Mouse (Mus musculus) heart, adult 9 months (tissue): ENCODE results near the gene Myoz1.
"Not testable (repeated sequence)": the region's sequence is repeated elsewhere in the genome, so short reads cannot be mapped to it uniquely, and the experiment has no call there.

ENCODE experiments used
- DNase-seq, 2 experiments: peaks; one replicate each; pipeline ENCODE4 v3.0.0; 2022; ENCODE audit warnings: low spot score in 2 of 2

Gene Myoz1

DNA sequence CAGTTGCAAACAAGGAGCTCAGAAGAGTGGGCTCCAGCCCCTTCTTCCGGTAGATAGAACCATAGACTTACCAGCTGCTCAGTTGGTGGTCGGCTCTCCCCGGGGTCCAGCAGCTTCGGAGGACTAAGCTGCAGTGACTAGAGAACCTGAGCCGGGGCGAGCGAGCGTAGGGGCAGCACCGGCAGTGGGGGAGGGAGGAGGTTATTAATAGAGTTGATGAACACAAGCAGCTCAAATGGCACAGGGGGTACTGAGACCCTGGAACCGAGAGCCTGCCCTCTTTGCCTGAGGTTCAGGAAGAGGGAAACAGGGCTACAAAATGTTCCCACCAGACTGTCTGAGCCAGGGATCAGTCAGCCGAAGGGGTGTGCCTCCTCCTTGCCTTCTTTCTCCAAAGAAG is at the start of gene Myoz1:
TSS of gene Myoz1 (minus strand) at position 180 of the 400 bp plus-strand sequence.
- no peak for DNase-seq

DNA sequence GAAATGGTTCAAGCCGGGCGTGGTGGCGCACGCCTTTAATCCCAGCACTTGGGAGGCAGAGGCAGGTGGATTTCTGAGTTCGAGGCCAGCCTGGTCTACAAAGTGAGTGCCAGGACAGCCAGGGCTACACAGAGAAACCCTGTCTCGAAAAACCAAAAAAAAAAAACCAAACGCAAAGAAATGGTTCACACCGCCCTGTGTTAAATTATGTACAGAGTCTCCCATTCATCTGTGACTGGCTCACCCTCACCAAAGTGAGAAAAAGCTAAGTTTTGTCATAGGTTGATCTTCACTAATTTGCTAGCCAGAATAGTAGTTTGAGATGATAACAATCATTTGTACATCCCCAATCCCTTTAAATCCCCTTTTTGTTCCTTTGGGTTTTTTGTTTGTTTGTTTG is 47.1 kb upstream of the Myoz1 start:
- DNase-seq = not testable (repeated sequence)

DNA sequence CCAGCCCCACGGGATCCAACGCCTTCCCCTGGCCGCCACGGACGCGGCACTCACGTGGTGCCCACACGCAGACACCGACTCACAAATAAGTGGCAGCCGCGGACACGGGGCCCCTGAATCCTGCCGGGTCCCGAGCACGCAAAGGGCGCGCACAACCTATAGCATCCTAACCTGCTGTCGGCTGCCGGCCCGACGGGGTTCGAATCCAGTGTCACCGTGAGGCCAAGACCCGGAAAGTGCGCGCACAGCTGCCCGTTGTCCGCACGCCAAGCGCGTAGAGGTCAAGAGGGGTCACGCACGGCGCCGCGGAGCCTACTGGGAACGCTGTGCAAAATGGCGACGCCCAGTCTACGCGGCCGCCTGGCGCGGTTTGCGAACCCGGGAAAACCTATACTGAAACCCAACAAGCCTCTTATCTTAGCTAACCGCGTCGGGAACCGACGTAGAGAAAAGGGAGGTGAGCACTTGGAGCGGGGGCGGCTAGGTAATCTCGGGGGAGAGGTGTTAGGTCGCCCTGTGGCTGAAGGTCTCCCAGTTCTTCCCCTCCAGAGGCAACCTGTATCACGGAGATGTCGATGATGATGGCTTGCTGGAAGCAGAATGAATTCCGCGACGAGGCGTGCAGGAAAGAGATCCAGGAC is 46.5 kb upstream of the Myoz1 start, which contains the start of gene Chchd1:
TSS of gene Chchd1 (plus strand) at position 266 of the 641 bp plus-strand sequence.
- DNase-seq = peak; percentile 84 to 90

DNA sequence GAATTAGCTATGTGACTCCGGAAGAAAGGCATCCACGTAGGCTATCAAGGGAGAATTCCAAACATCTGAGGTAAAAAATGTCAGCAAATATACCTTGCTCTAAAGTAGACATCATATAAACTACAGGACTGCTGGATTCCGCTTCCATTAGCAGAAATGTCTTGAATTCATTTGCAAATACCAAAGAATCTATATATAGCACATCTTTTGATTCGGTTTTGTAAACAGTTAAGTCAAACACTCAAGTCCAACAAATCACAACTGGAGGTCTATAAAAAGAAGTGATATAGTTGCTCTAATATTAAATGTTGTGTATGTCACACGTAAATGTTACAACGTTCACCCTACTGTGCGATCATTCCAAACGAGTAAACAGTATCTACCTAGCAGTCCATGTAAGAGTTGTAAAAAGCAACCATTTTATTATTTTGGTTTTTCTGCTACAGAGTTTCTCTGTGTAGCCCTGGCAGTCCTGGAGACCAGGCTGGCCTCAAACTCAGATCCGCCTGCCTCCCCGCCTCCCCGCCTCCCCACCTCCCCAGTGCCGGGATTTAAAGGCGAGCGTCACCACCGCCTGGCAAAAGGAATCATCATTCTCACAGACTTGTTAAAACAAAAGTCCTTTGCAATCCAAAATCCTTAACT is 45.9 kb upstream of the Myoz1 start:
- DNase-seq = no peak

DNA sequence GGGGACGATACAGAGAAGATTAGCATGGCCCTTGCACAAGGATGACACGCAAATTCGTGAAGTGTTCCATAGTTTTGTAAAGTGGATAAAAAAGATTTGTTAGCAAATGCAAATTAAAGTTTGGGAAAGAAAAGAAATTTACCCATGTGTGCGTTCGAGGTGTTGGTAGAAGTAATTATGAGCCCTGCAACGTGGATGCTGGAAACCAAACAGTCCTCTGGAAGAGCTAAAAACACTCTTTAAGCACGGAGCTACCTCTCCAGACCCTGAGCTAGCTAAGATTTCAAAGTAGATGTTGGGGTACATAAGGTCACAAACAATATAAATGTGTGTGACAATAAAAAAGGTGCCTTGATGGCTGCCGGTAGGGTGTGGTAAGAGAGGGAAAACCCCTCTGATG is 45.2 kb upstream of the Myoz1 start:
- DNase-seq = no peak

DNA sequence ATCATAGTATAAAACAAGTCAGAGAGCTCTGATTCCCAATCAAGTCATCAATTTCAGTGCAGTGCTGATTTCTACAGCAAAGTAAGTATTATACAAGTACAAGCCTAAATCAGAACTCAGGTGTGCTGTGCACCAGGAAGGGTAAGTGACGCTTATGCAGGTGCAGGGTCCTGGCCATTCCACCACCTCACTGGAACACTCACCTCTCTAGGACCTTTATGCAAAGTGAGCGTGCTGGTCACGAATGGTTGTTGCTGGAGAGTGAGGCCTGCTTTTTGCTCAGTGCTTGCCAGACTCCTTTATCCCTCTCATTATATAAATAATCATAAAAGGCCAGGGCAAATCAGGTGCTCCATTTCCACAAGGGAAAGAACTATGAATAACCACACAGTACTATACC is 44.0 kb upstream of the Myoz1 start:
- DNase-seq = no peak

DNA sequence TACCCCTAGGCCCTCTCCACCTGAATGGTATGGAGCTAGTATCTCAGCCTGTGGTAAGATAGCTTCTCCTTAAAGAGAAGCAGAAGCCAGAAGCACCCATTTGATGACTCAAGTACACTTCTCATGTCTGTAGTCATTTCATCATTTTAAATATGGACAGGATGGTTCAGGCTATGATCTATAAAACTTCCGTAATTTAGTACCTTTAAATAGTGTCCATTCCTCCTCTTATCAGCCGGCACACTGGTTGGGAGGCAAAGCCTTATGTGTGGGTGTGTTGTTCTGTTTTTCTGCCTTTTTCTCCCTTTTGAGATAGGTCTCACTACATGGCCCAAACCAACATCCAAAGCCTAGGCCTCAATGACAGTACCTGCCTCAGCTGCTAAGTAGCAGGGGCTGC is 42.2 kb upstream of the Myoz1 start:
- DNase-seq = no peak

DNA sequence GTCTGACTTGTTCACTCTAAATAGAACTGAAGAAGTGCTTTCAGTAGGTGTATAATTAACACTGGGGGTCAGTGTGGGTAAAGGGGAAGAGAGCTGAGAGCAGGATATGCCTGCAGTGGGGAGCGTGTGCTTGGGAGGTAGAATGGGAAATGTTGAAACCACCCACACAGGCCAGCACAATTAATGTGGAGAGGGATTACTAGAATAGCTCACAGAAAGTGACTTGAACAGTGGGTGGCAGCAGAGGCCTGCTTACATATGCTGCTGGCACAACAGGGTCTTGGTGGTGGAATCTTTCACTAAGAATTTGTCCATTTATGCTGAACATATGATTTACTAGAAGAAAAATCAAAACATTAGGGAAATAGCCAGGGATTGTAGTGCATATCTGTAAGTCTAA is 40.6 kb upstream of the Myoz1 start:
- DNase-seq = peak; percentile 43 to 50

DNA sequence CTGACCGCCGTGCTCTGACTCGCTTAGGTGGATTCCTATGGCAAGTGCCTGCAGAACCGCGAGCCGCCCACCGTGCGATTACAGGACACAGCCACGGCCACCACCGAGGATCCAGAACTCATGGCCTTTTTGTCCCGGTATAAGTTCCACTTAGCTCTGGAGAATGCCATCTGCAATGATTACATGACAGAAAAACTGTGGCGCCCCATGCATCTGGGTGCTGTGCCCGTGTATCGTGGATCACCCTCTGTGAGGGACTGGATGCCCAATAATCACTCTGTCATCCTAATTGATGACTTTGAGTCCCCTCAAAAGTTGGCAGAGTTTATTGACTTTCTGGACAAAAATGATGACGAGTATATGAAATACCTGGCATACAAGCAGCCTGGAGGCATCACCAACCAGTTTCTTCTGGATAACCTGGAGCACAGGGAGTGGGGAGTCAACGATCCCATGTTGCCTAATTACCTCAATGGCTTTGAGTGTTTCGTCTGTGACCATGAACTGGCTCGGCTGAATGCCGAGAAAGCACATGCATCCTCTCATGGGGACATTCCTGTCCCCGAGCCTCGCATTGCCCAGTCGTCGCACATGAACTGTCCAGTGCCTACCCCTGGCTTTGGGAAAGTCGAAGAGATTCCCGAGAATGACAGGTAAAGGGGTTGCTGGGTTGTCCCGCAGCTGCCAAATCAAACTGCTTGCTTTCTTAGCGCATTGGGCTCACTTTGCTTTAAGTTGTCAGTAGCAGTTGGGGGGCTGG is 39.6 kb upstream of the Myoz1 start:
- DNase-seq = peak; percentile 30 to 40

DNA sequence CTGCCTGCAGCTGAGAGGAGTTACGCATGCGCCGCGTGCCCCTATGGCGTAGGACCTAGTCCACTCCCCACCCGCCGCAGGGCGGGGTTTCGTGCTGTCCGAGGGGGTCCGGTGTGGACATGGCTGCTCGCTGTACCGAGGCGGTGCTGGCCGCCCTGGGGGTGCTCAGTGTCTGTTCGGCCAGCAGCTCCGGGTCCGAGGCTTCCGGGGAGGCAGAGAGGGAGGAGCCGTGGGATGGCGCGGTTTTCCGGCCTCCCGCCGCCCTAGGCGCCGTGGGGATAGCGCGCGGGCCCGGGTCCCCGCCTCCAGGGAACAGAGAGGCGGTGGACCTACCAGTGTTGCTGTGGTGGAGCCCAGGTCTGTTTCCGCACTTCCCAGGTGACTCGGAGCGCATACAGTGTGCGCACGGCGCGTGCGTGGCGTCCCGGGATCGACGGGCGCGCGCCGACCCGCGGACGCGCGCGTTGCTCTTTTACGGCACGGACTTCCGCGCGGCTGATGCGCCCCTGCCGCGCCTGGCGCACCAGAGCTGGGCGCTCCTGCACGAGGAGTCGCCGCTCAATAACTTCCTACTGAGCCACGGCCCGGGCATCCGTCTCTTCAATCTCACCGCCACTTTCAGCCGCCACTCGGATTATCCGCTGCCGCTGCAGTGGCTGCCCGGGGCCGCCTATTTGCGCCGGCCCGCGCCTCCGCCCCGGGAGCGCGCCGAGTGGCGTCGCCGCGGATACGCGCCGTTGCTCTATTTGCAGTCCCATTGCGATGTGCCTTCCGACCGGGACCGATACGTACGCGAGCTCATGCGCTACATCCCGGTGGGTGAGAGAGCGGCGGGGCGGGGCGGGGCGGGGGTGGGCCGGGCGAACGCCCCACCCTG is 38.8 kb upstream of the Myoz1 start, which contains the start of gene Fut11:
TSS of gene Fut11 (plus strand) at position 85 of the 877 bp plus-strand sequence.
- peak; percentile 88 to 90 for DNase-seq

DNA sequence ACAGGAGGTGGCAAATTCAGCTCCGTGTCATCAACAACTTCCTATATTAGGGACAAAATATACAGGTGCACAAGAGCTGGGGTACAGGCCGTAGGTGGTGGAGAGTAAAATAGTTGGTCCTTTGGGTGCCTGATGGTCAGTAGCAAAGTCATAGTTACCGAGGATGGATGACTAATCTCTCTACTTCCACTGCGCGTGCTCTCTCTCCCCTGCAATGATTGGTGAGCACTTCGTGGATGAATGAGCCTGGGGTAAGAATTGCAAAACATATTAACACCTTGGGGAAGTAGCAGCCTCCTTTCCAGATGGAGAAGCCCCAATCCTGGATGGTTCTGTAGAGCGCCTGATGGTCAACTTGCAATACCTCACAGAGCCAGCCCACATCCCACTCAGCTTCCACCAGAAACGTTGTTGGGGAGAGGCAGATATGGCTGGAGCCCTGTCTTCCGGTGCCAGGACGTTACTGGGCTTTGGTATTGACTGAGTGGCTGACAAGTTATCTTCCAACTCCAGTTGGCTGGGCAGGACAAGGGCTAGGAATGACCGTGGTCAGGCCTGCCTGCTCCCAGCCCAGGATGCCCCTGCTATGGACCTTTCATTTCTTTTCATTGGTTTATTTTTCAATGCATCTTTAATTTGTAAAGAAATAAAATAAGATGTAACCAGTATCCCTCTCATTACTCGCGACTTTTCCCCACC is 38.0 kb upstream of the Myoz1 start:
- DNase-seq = peak in 1 of 2 experiments; percentile 32

DNA sequence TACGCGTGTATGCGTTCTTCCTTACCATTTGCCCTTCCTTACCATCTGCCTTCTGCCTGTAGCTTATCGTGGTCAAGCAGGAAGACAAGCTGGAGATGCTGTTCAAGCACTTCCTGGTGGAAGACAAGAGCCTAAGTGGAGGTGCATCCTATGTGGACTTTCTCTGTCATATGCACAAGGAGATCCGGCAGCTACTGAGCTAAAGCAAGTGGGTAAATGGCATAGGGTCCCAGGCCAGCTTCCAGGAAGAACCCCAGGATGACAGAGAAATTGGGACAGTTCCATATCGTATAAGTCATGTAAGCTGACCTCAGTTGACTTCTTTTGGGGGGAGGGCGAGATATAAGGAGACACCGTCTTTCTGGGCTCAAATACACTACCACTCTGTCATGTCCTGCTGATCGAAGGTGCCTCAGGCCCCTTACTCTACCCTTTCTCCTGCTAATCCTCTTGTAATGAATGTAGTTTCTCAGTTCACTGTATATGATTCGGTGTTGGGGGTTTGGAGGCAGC is 37.3 kb upstream of the Myoz1 start:
- no peak for DNase-seq

DNA sequence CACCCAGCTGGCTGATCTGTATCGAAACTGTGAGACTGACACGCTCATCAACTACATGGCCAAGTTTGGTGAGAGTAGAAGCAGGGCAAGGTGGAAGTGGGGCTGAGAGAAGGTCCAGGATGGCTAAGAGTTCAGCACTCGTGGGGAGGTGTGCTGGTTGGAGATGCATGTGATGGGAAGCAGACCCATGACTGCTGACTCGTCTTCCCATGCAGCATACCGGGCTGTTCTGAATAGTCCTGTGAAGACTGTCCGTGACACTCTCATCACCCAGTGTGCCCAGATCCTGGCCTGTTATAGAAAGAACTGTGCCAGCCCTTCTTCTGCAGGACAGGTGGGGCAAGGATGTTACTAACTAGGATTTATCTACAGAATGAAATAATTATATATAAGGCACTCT is 35.4 kb upstream of the Myoz1 start:
- no peak for DNase-seq

DNA sequence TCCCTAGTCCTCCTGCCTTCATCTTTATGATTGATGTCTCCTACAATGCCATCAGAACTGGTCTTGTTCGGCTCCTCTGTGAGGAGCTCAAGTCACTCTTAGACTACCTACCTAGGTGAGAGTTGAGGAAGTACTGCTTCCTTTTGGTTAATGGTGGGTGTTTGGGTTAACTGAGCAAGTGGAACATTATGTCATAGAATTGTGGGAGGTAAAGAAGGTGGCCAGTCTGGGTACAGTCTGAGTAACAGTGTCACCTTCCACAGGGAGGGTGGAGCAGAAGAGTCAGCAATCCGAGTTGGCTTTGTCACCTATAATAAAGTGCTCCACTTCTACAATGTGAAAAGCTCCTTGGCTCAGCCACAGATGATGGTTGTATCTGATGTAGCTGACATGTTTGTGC is 32.7 kb upstream of the Myoz1 start:
- no peak for DNase-seq

DNA sequence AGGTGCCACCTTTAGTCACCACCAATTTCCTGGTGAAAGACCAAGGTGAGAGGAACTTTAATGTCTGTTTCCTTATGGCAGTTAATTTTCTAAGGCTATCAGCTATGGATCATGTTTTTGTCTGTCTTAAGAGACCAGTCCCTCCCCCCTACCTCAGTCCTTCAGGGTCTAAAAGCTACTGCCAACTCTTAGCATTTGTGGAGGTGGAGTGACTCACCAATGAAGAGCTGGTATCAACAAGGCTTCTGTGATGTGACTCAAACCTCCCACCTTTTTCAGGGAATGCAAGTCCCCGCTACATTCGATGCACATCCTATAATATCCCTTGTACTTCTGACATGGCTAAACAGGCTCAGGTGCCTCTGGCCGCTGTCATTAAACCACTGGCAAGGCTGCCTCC is 30.2 kb upstream of the Myoz1 start:
- DNase-seq = no peak

DNA sequence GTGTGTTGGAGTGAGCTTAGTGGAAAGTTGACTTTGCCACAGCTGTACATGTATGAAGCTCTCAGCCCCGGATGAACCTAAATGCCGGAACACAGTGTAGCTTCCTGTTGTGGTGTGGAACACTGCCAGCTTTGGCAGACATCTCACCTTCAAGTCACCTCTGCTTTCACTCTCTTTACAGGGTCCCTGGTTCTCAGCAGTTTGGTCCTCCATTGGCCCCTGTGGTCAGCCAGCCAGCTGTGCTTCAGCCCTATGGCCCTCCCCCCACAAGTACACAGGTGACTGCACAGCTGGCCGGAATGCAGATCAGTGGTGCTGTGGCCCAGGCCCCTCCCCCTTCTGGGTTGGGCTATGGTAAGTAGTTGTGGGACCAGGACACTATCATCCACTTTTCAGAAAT is 26.2 kb upstream of the Myoz1 start:
- DNase-seq = no peak

DNA sequence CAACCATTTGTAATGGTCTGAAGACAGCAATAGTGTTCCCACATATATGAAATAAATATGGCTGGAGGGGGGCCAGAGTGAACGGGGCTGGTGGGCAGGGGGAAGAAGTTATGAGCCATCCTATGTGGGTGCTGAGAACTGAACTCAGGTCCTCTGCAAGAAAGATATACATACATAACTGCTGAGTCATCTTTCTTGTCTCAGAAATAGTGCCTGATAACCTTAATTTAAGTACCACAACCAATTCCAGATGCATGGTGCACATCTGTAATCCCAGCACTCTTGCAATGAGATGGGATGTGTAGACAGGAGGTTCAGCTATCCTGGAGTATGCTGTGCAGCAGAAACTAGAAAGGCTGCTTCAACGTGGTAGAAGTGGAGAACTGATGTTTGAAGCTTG is 25.4 kb upstream of the Myoz1 start:
- no peak for DNase-seq

DNA sequence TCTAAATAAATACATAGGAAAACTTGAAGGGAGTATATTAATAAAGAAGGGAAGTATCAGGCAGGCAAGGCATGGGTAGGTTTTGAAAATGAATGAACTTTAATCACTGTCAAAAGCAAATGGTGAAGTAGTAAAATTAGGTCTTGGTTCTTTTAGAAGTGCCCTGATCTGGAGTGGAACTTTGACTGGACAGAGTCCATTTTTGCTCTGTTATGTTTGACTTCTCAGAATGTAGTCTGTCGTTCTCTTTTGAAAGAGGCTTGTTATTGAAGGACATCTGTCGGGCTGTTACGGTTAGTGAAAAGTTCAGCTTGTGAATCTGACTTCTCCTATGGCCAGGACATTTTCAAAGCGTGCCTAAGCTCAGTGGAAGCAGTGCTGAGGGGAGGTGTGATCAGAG is 21.6 kb upstream of the Myoz1 start:
- DNase-seq = no peak

DNA sequence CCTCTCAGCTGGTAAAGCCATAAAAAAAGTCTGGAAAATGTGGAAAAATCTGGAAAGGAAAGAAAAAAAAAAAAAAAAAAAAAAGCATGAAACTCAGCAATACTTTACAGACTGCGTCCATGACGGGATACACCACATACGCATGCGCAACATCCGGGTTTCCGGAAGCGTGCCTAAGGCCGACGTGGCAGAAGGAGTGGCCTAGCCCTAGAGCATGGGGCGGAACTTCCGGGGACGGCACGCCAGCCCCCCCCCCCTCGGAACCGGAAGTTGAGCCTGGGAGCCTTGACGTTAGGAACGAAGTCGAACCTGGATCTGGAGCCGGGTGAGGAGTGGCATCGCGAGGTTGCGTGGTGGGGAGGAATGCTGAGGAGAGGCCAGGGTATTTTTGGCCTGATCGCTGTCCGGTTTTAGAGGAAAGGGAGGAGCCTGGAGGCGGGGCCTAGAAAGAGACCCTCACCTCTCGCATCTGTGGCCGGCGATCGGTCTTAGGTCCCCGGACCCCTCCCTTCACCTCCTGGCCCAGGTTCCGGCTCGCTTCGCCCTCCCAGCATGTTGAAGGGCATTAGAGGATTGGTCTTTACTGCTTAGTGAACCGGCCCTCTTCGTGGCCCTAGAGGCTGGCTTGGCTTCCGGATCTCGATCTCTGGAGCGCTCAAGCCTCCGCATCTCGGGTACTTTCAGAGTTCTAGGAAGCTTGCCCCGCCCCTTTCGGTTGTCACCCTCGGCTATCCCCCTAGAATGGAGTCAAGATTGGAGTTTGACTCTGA is 17.9 kb upstream of the Myoz1 start, which contains the start of gene Sec24c:
TSS of gene Sec24c (plus strand) at position 245 of the 770 bp plus-strand sequence.
- DNase-seq = peak; percentile 93 to 95

DNA sequence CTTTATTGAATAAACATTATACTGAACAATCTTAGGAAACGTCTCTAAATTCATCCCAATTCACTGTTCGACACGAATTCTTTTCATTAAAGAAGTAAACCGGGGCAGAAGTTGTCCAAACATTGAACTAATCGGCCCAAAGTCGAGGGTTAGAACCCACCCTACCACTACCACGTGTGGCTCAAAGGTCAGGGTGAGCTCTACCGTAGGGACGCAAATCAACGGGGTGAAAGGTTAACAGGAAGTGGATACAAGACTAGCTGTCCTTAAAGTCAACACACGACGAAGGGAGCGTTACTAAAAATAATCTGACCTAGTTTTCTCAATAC is 17.4 kb upstream of the Myoz1 start:
- DNase-seq = no peak
